ENCODE assay signal across 14 mouse cellular contexts in genomic region chr2:168563184-168563583, GRCm38 (mm10). TPM values are rescaled to one million over a fixed set of nuclear protein-coding genes. Genes with fewer than 3 reads are reported as not detected.
A peak's percentile ranks its signal among the peaks of the same experiment; 100 is the strongest.
DNase-seq lines count a peak whose midpoint lies in the region; ATAC-seq and TF ChIP-seq lines count a peak whose summit lies in the region.
"Had no signal": no experiment of that assay in that cellular context is flagged by ENCODE, and none has a peak within 500 bp of the region (broad histone marks: within the 10 kb centered on the region; RNA-seq: fewer than 3 reads in every experiment).

No protein-coding gene starts in this region.

- 0 out of 2 replicates have a peak overlapping the region, but pooled peaks have one; percentile 25 for H3K4me2 ChIP-seq in heart, embryonic 15.5 days
- H3K4me2 ChIP-seq in midbrain, postnatal 0 days (ENCODE audit: low read depth, low read length, poor library complexity, severe bottlenecking) = no peak overlapping the region
- H3K4me2 ChIP-seq: hindbrain, embryonic 15.5 days had no signal

- H3K9ac ChIP-seq in heart, embryonic 15.5 days = peak overlapping the region; percentile 23; the same call in 1 of the 2 replicates
- H3K9ac ChIP-seq in midbrain, postnatal 0 days (replicated peaks; ENCODE audit: low read length, poor library complexity, severe bottlenecking) = no peak overlapping the region
- H3K9ac ChIP-seq: forebrain, postnatal 0 days; hindbrain, embryonic 15.5 days; liver, embryonic 14.5 days had no signal

- DNase-seq in heart, postnatal 36 days = no peak
- no peak for DNase-seq in midbrain, embryonic 10.5 days (ENCODE audit: low spot score)
- DNase-seq in midbrain, postnatal 0 days (ENCODE audit: low spot score) = no peak
- no peak for DNase-seq in left cerebral cortex, postnatal 14 days (ENCODE audit: low spot score in 2 of 2)
- DNase-seq: cerebellum, postnatal 36 days; forebrain, postnatal 0 days; gastrocnemius, postnatal 25 days; kidney, adult 8-10 months; right cerebral cortex, postnatal 14 days had no signal

- peaks cover 8% of the 10 kb centered on the region; the same call in 1 of the 2 replicates for H3K27me3 ChIP-seq in heart, embryonic 15.5 days
- peaks cover 5% of the 10 kb centered on the region; the same call in 1 of the 2 replicates for H3K27me3 ChIP-seq in midbrain, embryonic 10.5 days (ENCODE audit: low read depth, poor library complexity, severe bottlenecking)
- no peaks in the 10 kb centered on the region for H3K27me3 ChIP-seq in midbrain, postnatal 0 days (ENCODE audit: insufficient read depth, low read length)
- H3K27me3 ChIP-seq: hindbrain, embryonic 15.5 days had no signal

- H3K36me3 ChIP-seq in heart, embryonic 15.5 days = peaks cover 12% of the 10 kb centered on the region
- no peaks in the 10 kb centered on the region for H3K36me3 ChIP-seq in midbrain, embryonic 10.5 days
- no peaks in the 10 kb centered on the region for H3K36me3 ChIP-seq in midbrain, postnatal 0 days (ENCODE audit: insufficient read depth, low read length)
- H3K36me3 ChIP-seq: hindbrain, embryonic 15.5 days had no signal

- H3K4me1 ChIP-seq in heart, embryonic 15.5 days (replicated peaks) = peaks cover 45% of the 10 kb centered on the region
- peaks cover 21% of the 10 kb centered on the region for H3K4me1 ChIP-seq in midbrain, embryonic 10.5 days
- H3K4me1 ChIP-seq in midbrain, postnatal 0 days (ENCODE audit: insufficient read depth, low read length) = no peaks in the 10 kb centered on the region

- ATAC-seq in heart, embryonic 15.5 days (replicated peaks; ENCODE audit: insufficient number of reproducible peaks, insufficient read depth, low FRiP score, low read depth) = no peak
- ATAC-seq in midbrain, postnatal 0 days (ENCODE audit: low FRiP score) = no peak
- peak; percentile 82 for ATAC-seq in granulocyte monocyte progenitor cell, adult 5-6 weeks (replicated peaks; ENCODE audit: poor library complexity, severe bottlenecking)
- peak; percentile 83 for ATAC-seq in megakaryocyte, adult 5-6 weeks (ENCODE audit: poor library complexity, severe bottlenecking)
- ATAC-seq: forebrain, postnatal 0 days had no signal

- intact Hi-C loops in heart, postnatal 36 days (cut with DNase I) = no loop called here
- intact Hi-C loops in left cerebral cortex, postnatal 14 days (cut with DNase I) = no loop called here

- no peaks in the 10 kb centered on the region for H3K9me3 ChIP-seq in heart, embryonic 15.5 days (replicated peaks)
- no peaks in the 10 kb centered on the region for H3K9me3 ChIP-seq in midbrain, embryonic 10.5 days (replicated peaks)
- no peaks in the 10 kb centered on the region for H3K9me3 ChIP-seq in midbrain, postnatal 0 days (ENCODE audit: low read length)
- H3K9me3 ChIP-seq: hindbrain, embryonic 15.5 days had no signal

- no peak overlapping the region for H3K4me3 ChIP-seq in heart, embryonic 15.5 days
- no peak overlapping the region for H3K4me3 ChIP-seq in midbrain, embryonic 10.5 days
- H3K4me3 ChIP-seq in midbrain, postnatal 0 days (ENCODE audit: low read depth, low read length) = no peak overlapping the region
- H3K4me3 ChIP-seq: hindbrain, embryonic 15.5 days had no signal

- no peak for TF ChIP-seq CTCF in midbrain, postnatal 0 days (IDR thresholded peaks at IDR 0.05)

- H3K27ac ChIP-seq in heart, embryonic 15.5 days = no peak overlapping the region; the same call in 1 of the 2 replicates
- peak overlapping the region; percentile 49; the same call in 1 of the 2 replicates for H3K27ac ChIP-seq in midbrain, embryonic 10.5 days (replicated peaks)
- no peak overlapping the region for H3K27ac ChIP-seq in midbrain, postnatal 0 days (ENCODE audit: low read depth, low read length)
- H3K27ac ChIP-seq: hindbrain, embryonic 15.5 days; liver, embryonic 14.5 days had no signal

- 26% methylated on average over 12 of the region's 12 CpGs for WGBS in heart, embryonic 15.5 days
- 37% methylated on average over 12 of the region's 12 CpGs for WGBS in midbrain, embryonic 10.5 days
- WGBS in midbrain, postnatal 0 days = 54% methylated on average over 12 of the region's 12 CpGs

RNA-seq across cellular contexts. Expression of gene Nfatc2, which starts 38.3 kb away (rescaled TPM):
- polyA plus RNA-seq in heart, embryonic 15.5 days (2015; fragmentation: Nextera tagmentation; extraction: Ambion mirVana) = 9.7 and 10.5 TPM in 2 replicates
- total RNA-seq in heart, postnatal 36 days (2021) = 10 to 100 TPM; 16.2 to 18.1 TPM
- polyA plus RNA-seq in midbrain, embryonic 10.5 days (2016; fragmentation: Nextera tagmentation; extraction: Ambion mirVana) = 0.54 and 0.61 TPM in 2 replicates
- 5.1 and 6.4 TPM in 2 replicates for total RNA-seq in midbrain, postnatal 0 days (2014; rRNA removed)
- polyA plus RNA-seq in midbrain, postnatal 0 days (2015; fragmentation: Nextera tagmentation; extraction: Ambion mirVana) = 7.3 and 8.2 TPM in 2 replicates
- 1.7 and 2.2 TPM in 2 replicates for total RNA-seq in granulocyte monocyte progenitor cell, adult 5-6 weeks (2014; fragmentation: Nextera tagmentation)
- 0.17 and 0.46 TPM in 2 replicates for total RNA-seq in granulocyte monocyte progenitor cell, adult 5-6 weeks (2017)
- total RNA-seq in megakaryocyte, adult 5-6 weeks (2015) = 12.9 and 14.1 TPM in 2 replicates
- 3.2 and 6.4 TPM in 2 replicates for total RNA-seq in megakaryocyte, adult 5-6 weeks (2017)
- total RNA-seq in left cerebral cortex, postnatal 14 days (2021) = 10 to 100 TPM; 11.8 to 15.0 TPM

Comparison
In these comparisons a context has a peak if more than half of its experiments do, and no peak if none do; other contexts are left out.
1. ATAC-seq: peak in granulocyte monocyte progenitor cell, adult 5-6 weeks (single experiment) and megakaryocyte, adult 5-6 weeks (single experiment); none in heart, embryonic 15.5 days (single experiment) and midbrain, postnatal 0 days (single experiment).